Mouse (Mus musculus) intestine, postnatal 0 days (tissue): ENCODE measurements at regions not wholly inside any gene's neighbourhood (a gene's known extent, or its start where the extent isn't known, plus 50 kb on each side); places are given as distances from the start of the nearest gene placed in this dataset.
A peak's percentile ranks its signal among the peaks of the same experiment; 100 is the strongest.

Source experiments
- ATAC-seq: fragments of 200-750 bp; cut with Nextera tagmentation; 2 replicates; pipeline ENCODE4 v1.8.0; 2017; ENCODE audit warnings: mild to moderate bottlenecking, moderate TSS enrichment, moderate library complexity
- H3K27ac ChIP-seq: fragments of 300-500 bp; sonication (generic); 2 replicates; pipeline ENCODE4 v1.5.1; 2014; ENCODE audit warnings: mild to moderate bottlenecking, low read depth, low read length, moderate library complexity
- H3K27me3 ChIP-seq: fragments of 300-500 bp; sonication (generic); replicated peaks from 2 replicates; pipeline ENCODE4 v1.6.1; 2014; ENCODE audit warnings: low read length, mixed read lengths; ENCODE audit not compliant: control insufficient read depth, insufficient read depth
- H3K36me3 ChIP-seq: fragments of 300-500 bp; sonication (generic); 2 replicates; pipeline ENCODE4 v1.6.1; 2014; ENCODE audit warnings: mild to moderate bottlenecking, moderate library complexity; ENCODE audit not compliant: control insufficient read depth, insufficient read depth
- H3K4me1 ChIP-seq: fragments of 300-500 bp; sonication (generic); replicated peaks from 2 replicates; pipeline ENCODE4 v1.6.1; 2014; ENCODE audit warnings: antibody characterized with exemption, low read length, mixed read lengths; ENCODE audit not compliant: control insufficient read depth, insufficient read depth
- H3K4me2 ChIP-seq: fragments of 300-500 bp; sonication (generic); replicated peaks from 2 replicates; pipeline ENCODE4 v1.6.1; 2014; ENCODE audit warnings: low read depth, mild to moderate bottlenecking, moderate library complexity
- H3K4me3 ChIP-seq: fragments of 300-500 bp; sonication (generic); 2 replicates; pipeline ENCODE4 v1.5.1; 2014; ENCODE audit warnings: low read depth, low read length
- H3K9ac ChIP-seq: fragments of 300-500 bp; sonication (generic); 2 replicates; pipeline ENCODE4 v1.6.1; 2014; ENCODE audit warnings: mild to moderate bottlenecking, low read depth, low read length
- H3K9me3 ChIP-seq: fragments of 300-500 bp; sonication (generic); 2 replicates; pipeline ENCODE4 v1.6.1; 2016; ENCODE audit warnings: mixed run types; ENCODE audit not compliant: control insufficient read depth
- CTCF ChIP-seq: sonication (generic); IDR thresholded peaks from 2 replicates; pipeline ENCODE4 v1.5.1; 2016; ENCODE audit warnings: low read depth, mild to moderate bottlenecking, control low read depth, antibody characterized with exemption, moderate library complexity
- WGBS: fragments of 180-500 bp; shearing (Covaris S2); extraction: QIAGEN DNeasy Blood & Tissue Kit; methylation state at CpG from one replicate; pipeline ENCODE4 v1.1.7; 2014; 5-methylcytosine and 5-hydroxymethylcytosine counted together

DNA sequence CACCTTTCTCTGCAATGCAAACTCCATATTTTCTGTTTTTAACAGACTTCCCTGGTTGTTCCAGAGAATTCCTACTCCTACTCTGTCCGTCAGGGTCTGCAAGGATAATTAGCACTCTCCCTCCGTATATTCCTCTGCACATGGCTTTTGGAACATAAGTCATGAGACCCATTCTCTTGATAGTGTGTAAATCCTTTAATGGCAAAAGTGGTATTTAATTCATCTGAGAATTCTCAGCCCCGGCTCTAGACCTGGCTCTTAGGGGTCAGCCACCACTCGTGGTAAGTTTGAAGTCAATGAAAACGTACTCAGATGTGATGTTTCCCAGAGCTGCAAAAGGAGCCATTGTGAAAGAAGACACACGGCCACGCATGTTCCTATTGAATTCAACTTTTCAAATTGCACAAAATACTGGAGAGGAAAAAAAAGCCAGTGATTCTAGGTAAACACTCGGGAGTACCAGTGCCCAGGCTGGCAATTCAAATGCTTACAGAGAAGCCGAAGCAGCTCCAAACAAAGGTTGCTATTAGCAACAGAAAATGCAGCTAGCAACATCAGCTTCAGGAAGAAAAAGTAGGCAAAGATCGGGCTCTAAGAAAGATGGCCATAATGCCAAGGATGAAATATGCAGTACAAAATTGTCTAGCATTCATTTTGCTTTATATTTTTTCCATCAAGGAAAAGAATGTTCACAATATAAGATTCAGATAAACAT is 258.2 kb upstream of the Zpld1 start:
- no peak for ATAC-seq
- TF ChIP-seq CTCF, result no peak
- no peak overlapping the region; the same call in 1 of the 2 replicates for H3K4me2 ChIP-seq
- H3K9ac ChIP-seq, result no peak overlapping the region
- H3K9me3 ChIP-seq, result no peaks in the 10 kb centered on the region
- 48% methylated on average over 10 of the region's 10 CpGs for WGBS
- H3K4me1 ChIP-seq, result no peaks in the 10 kb centered on the region
- H3K27me3 ChIP-seq, result no peaks in the 10 kb centered on the region
- no peaks in the 10 kb centered on the region for H3K36me3 ChIP-seq
- H3K27ac ChIP-seq, result no peak overlapping the region
- H3K4me3 ChIP-seq, result no peak overlapping the region

DNA sequence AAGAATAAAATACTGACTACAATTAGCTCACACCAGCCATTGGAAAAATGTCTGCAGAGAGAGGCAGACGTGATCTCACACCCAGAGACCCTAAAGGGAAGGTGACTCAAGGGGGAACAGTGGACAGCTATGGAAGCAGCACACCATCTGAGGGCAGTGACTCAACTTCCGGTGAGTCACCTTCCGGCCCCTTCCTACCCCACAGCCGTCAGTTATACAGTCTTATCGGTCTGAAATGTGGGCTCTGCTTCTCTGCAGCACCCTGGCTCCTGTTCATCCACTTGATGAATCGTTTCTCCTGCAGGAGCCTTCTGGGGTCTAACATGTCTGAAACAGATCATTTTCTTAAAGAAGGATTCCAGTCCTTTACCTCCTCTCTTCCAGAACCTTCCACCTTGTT is 257.4 kb upstream of the Zpld1 start:
- ATAC-seq, result no peak
- no peaks in the 10 kb centered on the region for H3K27me3 ChIP-seq

DNA sequence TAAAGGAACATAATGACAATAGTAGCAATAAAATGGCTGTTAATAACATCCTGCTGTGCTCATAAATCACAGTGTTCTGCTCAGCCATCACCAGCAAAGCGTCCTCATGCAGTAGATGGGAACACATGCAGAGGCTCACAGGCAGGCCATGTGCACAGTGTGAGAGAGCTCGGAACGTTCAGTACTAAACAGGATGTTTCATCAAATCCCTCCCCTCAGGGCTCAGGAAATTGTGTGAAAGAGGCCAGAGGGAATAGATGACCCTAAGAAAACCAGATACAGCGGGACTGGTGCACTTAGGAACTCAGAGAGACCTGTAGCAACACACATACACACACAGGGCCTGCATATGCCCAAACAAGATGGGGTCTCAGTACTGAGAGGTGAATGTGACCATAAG is 256.1 kb upstream of the Zpld1 start:
- no peaks in the 10 kb centered on the region for H3K9me3 ChIP-seq
- H3K4me1 ChIP-seq, result 0 out of 2 replicates have a peak, but pooled peaks cover 4% of the 10 kb centered on the region
- H3K4me3 ChIP-seq, result no peak overlapping the region
- no peak overlapping the region for H3K9ac ChIP-seq
- H3K27me3 ChIP-seq, result no peaks in the 10 kb centered on the region
- H3K27ac ChIP-seq, result no peak overlapping the region
- WGBS, result 61% methylated on average over 4 of the region's 4 CpGs
- no peaks in the 10 kb centered on the region for H3K36me3 ChIP-seq
- no peak for TF ChIP-seq CTCF
- no peak overlapping the region for H3K4me2 ChIP-seq
- no peak for ATAC-seq

More for the DNA sequence above, 257.4 kb upstream of the Zpld1 start:
- no peaks in the 10 kb centered on the region for H3K36me3 ChIP-seq
- H3K4me2 ChIP-seq, result no peak overlapping the region
- H3K4me3 ChIP-seq, result no peak overlapping the region
- H3K4me1 ChIP-seq, result 0 out of 2 replicates have a peak, but pooled peaks cover 4% of the 10 kb centered on the region
- 64% methylated on average over 6 of the region's 6 CpGs for WGBS
- H3K27ac ChIP-seq, result no peak overlapping the region
- no peak for TF ChIP-seq CTCF
- no peak overlapping the region for H3K9ac ChIP-seq
- no peaks in the 10 kb centered on the region for H3K9me3 ChIP-seq

DNA sequence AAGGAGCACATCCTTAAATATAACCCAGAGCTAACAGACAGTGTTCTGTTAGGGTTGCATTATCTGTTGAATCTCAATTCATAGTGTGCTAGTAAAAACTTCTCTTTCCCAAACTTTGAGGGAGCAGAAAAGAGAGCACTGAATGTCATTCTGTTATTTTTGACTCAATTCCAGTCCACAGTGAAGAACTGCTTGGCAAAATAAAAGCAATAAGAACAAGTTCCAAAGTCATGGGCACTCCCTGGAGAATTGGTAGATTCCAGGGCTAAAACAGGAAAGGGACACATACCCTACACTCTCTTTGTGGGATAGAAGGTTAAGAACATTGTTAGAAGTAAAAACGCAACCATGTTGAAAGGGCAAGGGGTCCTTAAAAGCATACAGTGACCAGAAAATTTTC is 253.6 kb upstream of the Zpld1 start:
- 93% methylated on average over 1 of the region's 1 CpGs for WGBS
- no peak overlapping the region for H3K9ac ChIP-seq
- H3K4me2 ChIP-seq, result no peak overlapping the region
- no peak for TF ChIP-seq CTCF
- no peak overlapping the region for H3K27ac ChIP-seq
- no peaks in the 10 kb centered on the region for H3K27me3 ChIP-seq
- no peaks in the 10 kb centered on the region for H3K9me3 ChIP-seq
- no peak for ATAC-seq
- 0 out of 2 replicates have a peak, but pooled peaks cover 4% of the 10 kb centered on the region for H3K4me1 ChIP-seq
- H3K4me3 ChIP-seq, result no peak overlapping the region
- no peaks in the 10 kb centered on the region for H3K36me3 ChIP-seq

DNA sequence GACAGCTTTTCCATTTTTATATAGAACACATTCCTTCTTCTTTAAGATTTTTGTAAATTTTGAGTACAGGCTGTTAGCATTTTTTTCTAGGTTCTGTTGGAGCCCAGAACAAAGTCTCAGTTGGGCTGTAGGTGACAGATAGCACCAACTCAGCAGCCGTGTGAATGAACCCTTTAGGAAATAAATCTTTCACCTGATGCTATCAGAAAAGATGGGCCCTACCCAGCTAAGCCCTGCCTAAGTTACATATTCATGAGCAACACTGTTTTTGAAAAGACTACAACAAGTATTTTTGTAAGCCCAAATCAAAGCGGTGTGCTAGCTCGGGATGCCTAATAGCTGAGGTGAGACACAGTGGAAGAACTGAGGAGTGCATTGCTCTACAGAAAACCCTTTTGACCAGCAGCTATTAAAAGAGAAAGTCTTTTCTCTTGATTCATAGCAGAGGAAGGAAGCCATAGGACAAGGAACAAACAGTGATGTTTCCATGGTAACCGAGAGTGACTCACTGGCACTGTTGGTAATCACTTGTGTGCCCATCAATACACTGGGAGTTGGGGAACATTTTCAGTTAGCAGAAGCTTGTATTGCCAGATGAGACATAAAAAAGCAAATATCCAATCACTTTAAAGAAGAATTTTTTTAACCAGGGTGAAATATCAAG is 253.0 kb upstream of the Zpld1 start:
- WGBS, result 63% methylated on average over 4 of the region's 4 CpGs
- ATAC-seq, result peak; percentile 82
- H3K27ac ChIP-seq, result no peak overlapping the region

DNA sequence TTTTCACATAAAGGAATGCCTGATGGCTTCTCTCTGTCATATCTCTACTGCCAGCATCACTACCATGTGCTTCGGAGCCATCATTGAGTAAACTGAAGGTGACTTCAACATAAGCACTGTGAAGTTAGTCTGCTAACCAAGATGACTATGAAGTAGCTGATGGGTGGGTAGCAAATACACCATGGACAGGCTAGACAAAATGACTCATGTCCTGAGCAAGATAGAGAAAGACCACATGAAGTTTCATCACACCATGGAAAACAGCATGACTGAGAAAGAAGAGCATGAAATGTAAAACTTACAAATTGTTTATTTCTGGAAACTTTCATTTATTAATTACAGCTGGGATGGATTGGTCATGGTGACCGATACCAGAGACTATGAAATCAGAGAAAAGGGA is 249.3 kb upstream of the Zpld1 start:
- 0 out of 2 replicates have a peak, but pooled peaks cover 4% of the 10 kb centered on the region for H3K4me1 ChIP-seq
- ATAC-seq, result no peak
- no peak overlapping the region for H3K27ac ChIP-seq
- H3K36me3 ChIP-seq, result no peaks in the 10 kb centered on the region
- H3K27me3 ChIP-seq, result no peaks in the 10 kb centered on the region
- H3K9ac ChIP-seq, result no peak overlapping the region
- no peaks in the 10 kb centered on the region for H3K9me3 ChIP-seq
- 97% methylated on average over 2 of the region's 2 CpGs for WGBS
- H3K4me2 ChIP-seq, result no peak overlapping the region
- no peak overlapping the region for H3K4me3 ChIP-seq
- no peak for TF ChIP-seq CTCF

More for the DNA sequence above, 253.0 kb upstream of the Zpld1 start:
- H3K27me3 ChIP-seq, result no peaks in the 10 kb centered on the region
- no peak overlapping the region for H3K4me2 ChIP-seq
- no peaks in the 10 kb centered on the region for H3K36me3 ChIP-seq
- H3K9ac ChIP-seq, result no peak overlapping the region
- H3K9me3 ChIP-seq, result no peaks in the 10 kb centered on the region
- H3K4me1 ChIP-seq, result 0 out of 2 replicates have a peak, but pooled peaks cover 4% of the 10 kb centered on the region
- no peak overlapping the region for H3K4me3 ChIP-seq
- TF ChIP-seq CTCF, result no peak
